Mouse (Mus musculus): Measurements from ENCODE around the gene Serpinb1c.
A peak's percentile ranks its signal among the peaks of the same experiment; 100 is the strongest.
"Not testable (repeated sequence)": the region's sequence is repeated elsewhere in the genome, so short reads cannot be mapped to it uniquely, and the experiment has no call there.

Gene Serpinb1c

DNA sequence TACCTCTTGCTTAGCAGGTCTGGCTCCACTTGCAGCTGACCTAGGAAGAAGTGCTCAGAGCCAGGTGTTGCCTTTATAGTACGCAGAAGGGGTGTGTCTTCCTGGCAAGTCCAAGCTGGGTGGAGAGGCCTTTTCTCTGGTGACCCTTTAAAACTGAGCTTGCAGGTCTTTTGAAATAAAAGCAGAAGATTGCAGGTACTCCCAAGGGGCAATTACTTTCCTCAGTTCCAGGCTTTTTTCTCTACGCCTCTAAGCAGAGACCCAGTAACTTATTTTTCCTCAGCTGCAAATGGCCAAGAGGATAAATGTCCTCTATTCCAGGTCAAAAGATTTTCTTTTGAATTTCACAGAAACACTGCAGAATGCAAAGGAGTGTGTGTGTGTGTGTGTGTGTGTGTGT is at the start of gene Serpinb1c:
Serpinb1c (minus strand) TSS at position 101 of the 400 bp plus-strand sequence.
- DNase-seq (ENCODE audit: low spot score), result no peak

- DNase-seq (ENCODE audit: low spot score), result not testable (repeated sequence)
Measured at GRCm38 (mm10) chr13:32939191-32939590, 41.2 kb upstream of the Serpinb1c start.

- not testable (repeated sequence) for DNase-seq (ENCODE audit: low spot score)
Measured at GRCm38 (mm10) chr13:32938275-32938674, 40.3 kb upstream of the Serpinb1c start.

DNA sequence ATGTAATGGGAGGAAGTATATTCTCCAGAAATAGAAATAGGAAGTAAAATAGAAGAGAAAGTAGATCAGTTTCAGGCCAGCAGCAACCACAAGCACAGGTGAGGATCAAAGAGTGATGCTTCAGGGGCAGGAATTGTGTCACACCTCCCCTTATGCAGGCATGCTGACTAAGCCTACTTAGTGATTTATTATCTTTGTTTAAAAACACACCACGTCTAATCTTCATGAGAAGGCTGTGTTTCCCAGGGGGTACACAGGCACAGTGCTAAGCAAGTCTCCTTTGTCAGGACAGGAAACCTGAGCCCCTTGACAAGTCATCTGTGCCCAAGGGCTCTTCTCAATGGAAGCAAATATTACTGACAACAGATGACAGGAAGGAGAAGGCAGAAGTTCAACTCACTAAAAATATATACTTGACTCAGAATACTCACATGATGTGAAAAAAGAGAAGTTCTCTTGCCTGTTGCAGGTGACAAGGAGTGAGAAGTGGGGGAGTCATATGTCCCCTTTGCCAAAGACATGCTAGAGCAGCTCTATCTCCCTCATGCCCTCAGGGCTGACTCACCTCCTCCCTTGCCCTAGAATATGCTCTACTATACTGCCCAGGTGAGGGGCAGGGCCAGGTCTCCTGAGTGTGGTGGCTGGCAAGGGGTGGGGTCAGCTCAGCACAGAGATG is 36.8 kb upstream of the Serpinb1c start:
- DNase-seq (ENCODE audit: low spot score), result no peak

GRCm38 (mm10) chr13:32929107-32929750 is 31.2 kb upstream of the Serpinb1c start:
- no peak for DNase-seq (ENCODE audit: low spot score)

- DNase-seq (ENCODE audit: low spot score), result no peak
Measured at GRCm38 (mm10) chr13:32927241-32927640, 29.2 kb upstream of the Serpinb1c start.

- no peak for DNase-seq (ENCODE audit: low spot score)
Measured at GRCm38 (mm10) chr13:32926661-32927060, 28.6 kb upstream of the Serpinb1c start.

GRCm38 (mm10) chr13:32924578-32925360 is 26.8 kb upstream of the Serpinb1c start:
- DNase-seq (ENCODE audit: low spot score), result no peak

- no peak for DNase-seq (ENCODE audit: low spot score)
Measured at GRCm38 (mm10) chr13:32922622-32923021, 24.6 kb upstream of the Serpinb1c start.

- no peak for DNase-seq (ENCODE audit: low spot score)
Measured at GRCm38 (mm10) chr13:32912770-32913380, 14.9 kb upstream of the Serpinb1c start.

DNA sequence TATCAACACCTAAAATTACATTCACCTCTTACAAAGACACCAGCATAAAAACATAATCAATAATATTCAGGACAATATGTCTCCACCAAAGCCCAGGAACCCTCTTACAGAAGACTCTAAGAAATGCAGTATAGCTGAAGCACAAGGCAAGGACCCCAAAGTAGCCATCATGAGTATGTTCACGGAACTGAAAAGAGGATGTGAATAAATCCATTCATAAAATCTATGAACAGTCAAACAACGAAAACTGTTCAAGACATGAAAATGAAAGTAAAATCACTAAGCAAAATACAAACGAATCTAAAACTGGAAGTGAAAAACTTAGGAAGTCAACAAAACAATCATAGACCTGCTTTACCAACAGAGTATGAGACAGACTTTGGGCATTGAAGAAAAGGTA is 10.2 kb upstream of the Serpinb1c start:
- no peak for DNase-seq (ENCODE audit: low spot score)

DNA sequence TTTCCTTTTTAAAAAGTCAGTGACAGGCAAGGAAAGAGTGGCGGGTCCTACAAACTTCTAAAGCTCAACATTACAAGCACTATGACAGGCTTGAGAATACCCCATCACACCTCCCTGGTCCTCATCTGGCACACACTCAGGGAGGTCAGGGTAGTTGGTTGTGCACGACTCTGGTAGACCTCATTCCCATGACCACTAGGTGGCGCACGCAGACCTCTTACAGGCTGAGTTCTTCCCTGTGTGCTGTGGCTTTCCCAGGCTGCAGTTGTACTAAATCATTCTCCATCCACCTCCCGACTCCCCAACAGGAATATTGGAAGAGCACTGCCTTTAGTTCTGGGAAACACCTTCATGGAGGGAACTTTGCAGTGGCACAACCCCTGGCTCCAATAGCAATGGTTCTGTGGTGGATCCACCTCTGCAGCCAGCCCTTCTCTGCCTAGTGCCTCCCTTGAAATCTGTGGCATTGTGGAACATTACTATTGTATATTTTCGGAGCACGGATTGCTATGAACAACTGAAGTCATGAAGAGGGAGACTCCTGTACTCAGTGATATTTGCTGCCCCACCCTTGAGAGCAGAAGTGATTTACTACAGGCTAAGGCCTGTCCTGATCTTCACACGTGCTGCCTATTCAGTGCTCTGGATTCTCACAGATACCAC is 5.3 kb upstream of the Serpinb1c start:
- peak; percentile 82 for DNase-seq (ENCODE audit: low spot score)

- DNase-seq (ENCODE audit: low spot score), result peak; percentile 60
Measured at GRCm38 (mm10) chr13:32902481-32903015, 4.5 kb upstream of the Serpinb1c start.

- DNase-seq (ENCODE audit: low spot score), result peak; percentile 40
Measured at GRCm38 (mm10) chr13:32900639-32901038, 2.6 kb upstream of the Serpinb1c start.

- not testable (repeated sequence) for DNase-seq (ENCODE audit: low spot score)
Measured at GRCm38 (mm10) chr13:32899114-32899513, 1.1 kb upstream of the Serpinb1c start.

GRCm38 (mm10) chr13:32896931-32897330 is 1.1 kb downstream of the Serpinb1c start:
- DNase-seq (ENCODE audit: low spot score), result no peak

DNA sequence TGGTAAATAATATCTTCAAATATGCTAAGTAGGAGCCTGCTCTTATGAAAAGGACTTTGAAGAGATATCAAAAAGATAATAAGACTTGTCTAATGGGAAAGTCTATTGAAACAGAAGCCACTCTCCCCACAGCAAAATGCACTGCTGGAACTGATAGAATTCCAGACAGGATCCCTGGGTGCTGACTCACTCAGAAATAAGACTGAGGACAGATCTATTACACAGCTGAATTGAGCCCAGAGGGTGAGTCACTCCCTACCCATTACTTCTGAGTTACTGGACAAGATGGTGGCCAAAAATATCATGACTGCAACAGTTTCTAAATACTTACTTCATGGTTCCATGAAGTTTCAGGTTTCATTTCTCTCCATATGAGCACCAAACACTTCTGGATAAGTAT is 13.3 kb downstream of the Serpinb1c start:
- DNase-seq (ENCODE audit: low spot score), result no peak

DNA sequence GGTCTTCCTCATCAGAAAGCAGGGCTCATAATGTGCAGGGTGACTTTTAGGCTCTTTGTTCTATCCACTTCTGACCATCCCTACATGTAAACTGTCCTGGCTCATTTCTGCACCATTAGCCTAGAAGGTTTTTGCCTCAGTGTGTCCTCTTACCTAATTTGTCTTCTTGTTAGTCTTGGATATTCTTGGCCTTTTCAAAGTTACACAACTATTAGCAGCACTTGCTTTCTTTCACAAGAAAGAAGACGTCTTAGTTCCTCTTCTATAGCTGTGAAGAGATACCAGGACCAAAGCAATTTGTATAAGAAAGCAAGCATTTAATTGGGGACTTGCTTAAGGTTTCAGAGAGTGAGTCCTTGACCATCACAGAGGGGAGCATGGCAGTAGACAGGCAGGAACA is 24.1 kb downstream of the Serpinb1c start:
- no peak for DNase-seq (ENCODE audit: low spot score)

DNA sequence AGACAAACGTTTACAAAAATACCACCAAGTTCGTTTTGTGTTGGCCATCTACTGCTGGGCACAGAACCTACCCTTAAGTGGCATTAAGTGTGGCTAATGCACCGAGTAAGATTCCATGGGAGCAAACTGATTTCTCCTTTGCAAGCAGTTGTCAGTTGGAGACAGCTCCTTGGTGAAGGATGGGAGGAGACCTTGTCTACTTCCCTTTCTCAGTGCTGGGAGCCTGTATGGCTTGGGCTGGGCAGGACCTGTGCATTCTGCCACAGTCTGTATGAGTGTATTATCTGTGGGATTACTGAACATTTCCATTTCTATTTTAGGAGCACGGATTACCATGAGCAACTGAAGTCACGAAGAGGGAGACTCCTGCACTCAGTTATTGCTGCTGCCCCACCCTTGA is 29.2 kb downstream of the Serpinb1c start:
- no peak for DNase-seq (ENCODE audit: low spot score)

DNA sequence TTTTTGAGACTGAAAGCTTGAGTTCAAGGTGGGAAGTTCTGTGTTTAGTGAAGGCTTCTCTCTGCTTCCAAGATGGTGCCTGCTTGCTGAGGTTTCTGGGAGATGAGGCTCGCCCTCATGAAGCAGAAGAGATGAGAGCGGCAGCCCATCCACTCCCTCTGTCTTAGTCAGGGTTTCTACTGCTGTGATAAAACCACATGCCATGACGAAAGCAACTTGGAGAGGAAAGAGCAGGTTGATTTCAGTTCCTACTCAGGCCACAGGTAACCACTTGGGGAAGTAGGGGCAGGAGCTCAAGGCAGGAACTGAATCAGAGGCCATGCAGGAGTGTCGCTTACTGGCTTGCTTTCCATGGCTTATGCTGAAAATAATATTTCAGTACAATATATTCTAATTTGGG is 29.8 kb downstream of the Serpinb1c start:
- not testable (repeated sequence) for DNase-seq (ENCODE audit: low spot score)

- no peak for DNase-seq (ENCODE audit: low spot score)
Measured at GRCm38 (mm10) chr13:32867030-32867429, 31.0 kb downstream of the Serpinb1c start.

- peak; percentile 56 for DNase-seq (ENCODE audit: low spot score)
Measured at GRCm38 (mm10) chr13:32866484-32866883, 31.5 kb downstream of the Serpinb1c start.
